Mouse (Mus musculus): ENCODE measurements around the gene Dnajb8. TPM values are rescaled to one million over a fixed set of nuclear protein-coding genes. Genes with fewer than 3 reads are reported as not detected.

Dnajb8 gene
- total and polyA plus RNA-seq, 3 experiments: not detected

DNA sequence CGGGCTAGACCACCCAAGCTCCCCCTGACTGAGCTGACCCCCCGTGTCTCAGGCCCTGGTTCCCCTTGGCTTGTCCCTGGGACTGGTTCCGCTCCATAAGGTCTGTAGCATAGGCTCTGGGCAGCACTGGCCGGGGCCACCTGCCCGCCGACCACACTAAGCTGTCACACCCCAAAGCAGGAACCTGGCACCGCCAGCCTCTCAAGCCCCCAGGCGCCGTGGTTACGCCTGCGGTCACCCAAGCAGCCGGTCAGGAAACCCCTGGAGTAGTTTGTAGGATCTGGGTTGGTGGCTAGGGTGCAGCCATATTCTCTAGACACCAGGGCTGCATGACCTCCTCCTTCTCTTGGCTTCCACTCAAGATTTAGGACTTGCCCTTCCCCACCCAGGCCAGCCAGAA is 7.2 kb downstream of the Dnajb8 start:
- H3K79me2 ChIP-seq (replicated peaks; ENCODE audit: control insufficient read depth, extremely low read depth, insufficient read depth, poor library complexity, severe bottlenecking): no peaks in the 10 kb centered on the region
- no peak overlapping the region for H3K27ac ChIP-seq (ENCODE audit: insufficient read depth, low read depth)
- no peak overlapping the region for H3K4me2 ChIP-seq (ENCODE audit: insufficient read depth, low read depth, poor library complexity, severe bottlenecking)
- dilution Hi-C loops (cut with MboI; ENCODE audit: extremely low pct_ligation_motif_present, extremely low pct_unique_long_range_greater_than_20kb, low sequenced_read_pairs) (no loop called here), in situ Hi-C loops (cut with MboI; ENCODE audit: low pct_ligation_motif_present, low pct_unique_long_range_greater_than_20kb, low sequenced_read_pairs) (no loop called here)
- no peak overlapping the region for H3K9ac ChIP-seq (ENCODE audit: insufficient read depth, low read depth)
- H3K4me1 ChIP-seq (ENCODE audit: control insufficient read depth in 1 of 2, insufficient read depth in 2 of 2): peaks cover 0 to 12% of the 10 kb centered on the region in 2 experiments; a peak in 2 of 4 replicates
- DNase-seq (ENCODE audit: extremely low read depth): no peak
- H3K36me3 ChIP-seq (replicated peaks in 1 of 2; ENCODE audit: control insufficient read depth in 1 of 2, insufficient read depth in 1 of 2, low read length in 1 of 2): no peaks in the 10 kb centered on the region
- H3K27me3 ChIP-seq (replicated peaks): peaks cover 69% of the 10 kb centered on the region
- no peaks in the 10 kb centered on the region for H3K9me3 ChIP-seq (replicated peaks; ENCODE audit: low read length)
- H3K4me3 ChIP-seq (replicated peaks in 1 of 3; ENCODE audit: low read depth in 2 of 3, low read length in 2 of 3, poor library complexity in 1 of 3): no peak overlapping the region
- TF ChIP-seq ZC3H11A (IDR thresholded peaks at IDR 0.05; ENCODE audit: low read depth, low read length) (no peak), CHD2 (IDR thresholded peaks at IDR 0.05; ENCODE audit: low read length) (no peak), JUND (conservative IDR thresholded peaks at IDR 0.05; ENCODE audit: low read depth, low read length) (no peak), IRF4 (IDR thresholded peaks at IDR 0.05; ENCODE audit: low read depth, low read length) (no peak), SMC3 (IDR thresholded peaks at IDR 0.05; ENCODE audit: low read depth, low read length) (no peak), NRF1 (IDR thresholded peaks at IDR 0.05; ENCODE audit: low read depth, low read length) (no peak), BHLHE40 (IDR thresholded peaks at IDR 0.05; ENCODE audit: low read depth, low read length) (no peak), POLR2A (IDR thresholded peaks at IDR 0.05; ENCODE audit: low read depth, low read length) (no peak)

DNA sequence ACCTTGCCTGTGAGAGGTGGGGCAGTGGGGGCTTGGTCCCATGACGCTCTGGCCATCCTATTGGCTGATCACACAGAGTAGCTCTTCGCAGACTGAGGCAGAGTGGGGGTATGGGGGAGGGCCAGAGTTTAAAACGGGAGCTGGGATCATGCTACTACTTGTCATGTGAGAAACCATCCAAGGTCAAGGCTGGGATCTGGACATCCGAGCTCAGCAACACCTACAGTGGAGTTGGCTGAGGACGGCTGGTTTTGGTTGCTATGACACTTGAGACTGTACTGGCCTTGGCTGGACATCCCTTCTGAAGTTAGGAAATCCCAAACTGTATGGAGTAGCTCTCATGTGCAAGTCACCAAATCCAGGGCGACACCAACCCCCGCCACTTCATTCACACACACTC is 9.8 kb downstream of the Dnajb8 start:
- DNase-seq (ENCODE audit: extremely low read depth): no peak
- Histone ChIP-seq H3K27me3 (replicated peaks) (peaks cover 73% of the 10 kb centered on the region), H3K27ac (ENCODE audit: insufficient read depth, low read depth) (no peak overlapping the region), H3K9ac (ENCODE audit: insufficient read depth, low read depth) (no peak overlapping the region), H3K36me3 (replicated peaks in 1 of 2; ENCODE audit: control insufficient read depth in 1 of 2, insufficient read depth in 1 of 2, low read length in 1 of 2) (no peaks in the 10 kb centered on the region), H3K4me3 (replicated peaks in 1 of 3; ENCODE audit: low read depth in 2 of 3, low read length in 2 of 3, poor library complexity in 1 of 3) (no peak overlapping the region), H3K4me1 (ENCODE audit: control insufficient read depth in 1 of 2, insufficient read depth in 2 of 2) (peaks cover 0 to 6% of the 10 kb centered on the region in 2 experiments; a peak in 2 of 4 replicates), H3K9me3 (replicated peaks; ENCODE audit: low read length) (no peaks in the 10 kb centered on the region), H3K4me2 (ENCODE audit: insufficient read depth, low read depth, poor library complexity, severe bottlenecking) (no peak overlapping the region), H3K79me2 (replicated peaks; ENCODE audit: control insufficient read depth, extremely low read depth, insufficient read depth, poor library complexity, severe bottlenecking) (no peaks in the 10 kb centered on the region)
- in situ Hi-C loops (cut with MboI; ENCODE audit: low pct_ligation_motif_present, low pct_unique_long_range_greater_than_20kb, low sequenced_read_pairs): loop anchor here (10.0 kb wide), 1 partner anchor 47 kb away; no protein-coding TSS in a partner anchor
- dilution Hi-C loops (cut with MboI; ENCODE audit: extremely low pct_ligation_motif_present, extremely low pct_unique_long_range_greater_than_20kb, low sequenced_read_pairs): no loop called here
- TF ChIP-seq RCOR1 (conservative IDR thresholded peaks at IDR 0.05; ENCODE audit: low read depth, low read length): no peak
- no peak for TF ChIP-seq CHD1 (IDR thresholded peaks at IDR 0.05; ENCODE audit: low read depth, low read length)
- TF ChIP-seq USF1 (IDR thresholded peaks at IDR 0.05; ENCODE audit: low read depth, low read length): no peak
- TF ChIP-seq POLR2A (IDR thresholded peaks at IDR 0.05; ENCODE audit: low read depth, low read length): no peak
- no peak for TF ChIP-seq MAZ (IDR thresholded peaks at IDR 0.05; ENCODE audit: low read depth, low read length)
- TF ChIP-seq TBP (conservative IDR thresholded peaks at IDR 0.05; ENCODE audit: low read depth, low read length): no peak
- no peak for TF ChIP-seq UBTF (IDR thresholded peaks at IDR 0.05; ENCODE audit: low read depth, low read length)
- no peak for TF ChIP-seq ELF1 (IDR thresholded peaks at IDR 0.05; ENCODE audit: low read depth, low read length)
- no peak for TF ChIP-seq TCF12 (IDR thresholded peaks at IDR 0.05; ENCODE audit: low read depth, low read length)

All from CH12.LX (cell line).